Mouse (Mus musculus): ENCODE measurements around the gene Amhr2. TPM values are rescaled to one million over a fixed set of nuclear protein-coding genes. Genes with fewer than 3 reads are reported as not detected.

Amhr2 gene
- polyA plus RNA-seq, 1 experiment = 21.1 TPM

DNA sequence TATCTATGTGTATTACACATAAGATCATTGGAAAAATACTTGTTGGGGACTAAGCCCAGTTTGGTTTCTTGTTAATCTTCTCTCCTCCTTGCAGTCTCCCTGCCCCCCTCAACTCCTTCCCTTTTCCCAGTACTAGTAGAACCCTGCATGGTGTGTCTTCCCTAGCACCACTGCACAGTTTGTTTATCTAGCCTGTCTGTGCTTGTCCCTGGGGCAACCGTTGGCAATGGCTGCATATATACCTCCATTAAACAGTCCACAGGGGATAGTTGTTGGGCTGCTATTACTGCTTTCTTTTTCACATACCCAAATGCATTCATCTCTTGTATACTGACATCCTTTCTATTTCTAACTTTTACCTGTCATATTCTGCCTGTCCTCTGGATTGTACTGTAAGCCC is 42.5 kb downstream of the Amhr2 start:
- Histone ChIP-seq H3K4me1 (ENCODE audit: control insufficient read depth, insufficient read depth, low read length) (no peaks in the 10 kb centered on the region; the same call in 1 of the 2 replicates), H3K4me3 (replicated peaks; ENCODE audit: extremely low read depth, low read depth, low read length) (no peak overlapping the region)
- no peak for DNase-seq
- 50% methylated on average over 1 of the region's 1 CpGs for WGBS
- TF ChIP-seq POLR2A (IDR thresholded peaks at IDR 0.05; ENCODE audit: borderline replicate concordance, extremely low read depth, low read depth, low read length) (no peak), CTCF (IDR thresholded peaks at IDR 0.05; ENCODE audit: insufficient read depth, low read length) (no peak)

DNA sequence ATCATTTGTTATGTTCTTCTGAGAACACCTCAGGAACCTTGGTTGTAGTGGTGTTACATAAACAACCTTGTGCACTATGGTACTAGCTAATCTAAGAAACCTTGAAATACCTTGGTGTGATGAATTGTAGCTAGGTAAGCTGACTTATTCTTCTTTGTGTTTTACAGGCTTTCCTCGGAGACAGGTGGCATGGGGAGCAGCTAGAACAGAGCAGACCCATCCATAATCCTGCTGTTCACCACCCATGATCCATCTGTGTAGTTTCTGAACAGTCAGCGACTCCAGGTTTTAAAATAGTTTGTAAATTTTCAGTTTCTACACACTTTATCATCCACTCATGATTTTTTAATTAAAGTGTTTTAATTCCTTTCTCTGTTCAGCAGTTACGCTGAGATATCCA is 53.2 kb downstream of the Amhr2 start:
- no peak for TF ChIP-seq POLR2A (IDR thresholded peaks at IDR 0.05; ENCODE audit: borderline replicate concordance, extremely low read depth, low read depth, low read length)
- TF ChIP-seq CTCF (IDR thresholded peaks at IDR 0.05; ENCODE audit: insufficient read depth, low read length) = no peak
- no peak overlapping the region for H3K4me3 ChIP-seq (replicated peaks; ENCODE audit: extremely low read depth, low read depth, low read length)
- no peak for DNase-seq
- H3K4me1 ChIP-seq (ENCODE audit: control insufficient read depth, insufficient read depth, low read length) = peaks cover 5% of the 10 kb centered on the region
- 89% methylated on average over 3 of the region's 3 CpGs for WGBS

DNA sequence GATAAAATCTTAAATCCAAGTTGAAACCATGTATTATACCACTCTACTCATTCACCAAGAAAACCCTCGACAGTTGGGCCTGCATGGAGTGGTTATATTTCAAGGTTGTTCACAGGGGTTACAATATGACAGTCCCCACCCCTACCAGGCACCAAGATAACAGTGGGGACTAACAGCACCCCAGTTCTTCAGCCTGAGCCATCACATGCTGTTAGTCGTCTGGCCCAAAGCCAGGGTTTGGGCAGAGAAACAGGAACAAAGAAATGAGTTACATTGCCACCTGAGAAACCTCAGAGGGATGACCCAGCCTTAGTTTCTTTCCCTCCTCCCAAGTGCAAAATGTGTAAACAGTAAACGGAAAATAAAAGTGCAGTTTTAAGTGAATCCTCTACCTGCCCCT is 54.2 kb downstream of the Amhr2 start:
- WGBS = 59% methylated on average over 3 of the region's 3 CpGs
- Histone ChIP-seq H3K4me3 (replicated peaks; ENCODE audit: extremely low read depth, low read depth, low read length) (no peak overlapping the region), H3K4me1 (ENCODE audit: control insufficient read depth, insufficient read depth, low read length) (no peaks in the 10 kb centered on the region)
- DNase-seq = no peak
- TF ChIP-seq POLR2A (IDR thresholded peaks at IDR 0.05; ENCODE audit: borderline replicate concordance, extremely low read depth, low read depth, low read length) (no peak), CTCF (IDR thresholded peaks at IDR 0.05; ENCODE audit: insufficient read depth, low read length) (no peak)

DNA sequence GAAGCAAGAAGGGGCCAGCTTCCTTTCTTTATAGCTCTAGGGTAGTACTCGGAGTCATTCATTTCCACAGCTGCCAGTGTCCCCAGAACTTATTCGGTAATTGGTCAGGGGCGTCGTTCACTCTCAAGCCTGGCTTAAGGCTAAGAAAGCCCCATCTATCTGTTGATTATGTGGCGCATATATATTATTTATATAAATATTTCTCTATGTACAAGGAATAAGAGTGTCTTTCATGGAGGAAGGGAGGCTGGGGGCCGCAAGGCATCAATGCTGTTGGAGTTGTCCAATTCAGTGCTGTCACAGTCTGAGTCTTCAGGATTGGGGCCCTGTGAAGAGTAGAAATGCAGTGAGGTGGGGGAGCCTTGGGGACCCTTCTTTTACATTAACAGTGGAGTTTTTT is 54.7 kb downstream of the Amhr2 start:
- TF ChIP-seq CTCF (IDR thresholded peaks at IDR 0.05; ENCODE audit: insufficient read depth, low read length) = no peak
- no peak for TF ChIP-seq POLR2A (IDR thresholded peaks at IDR 0.05; ENCODE audit: borderline replicate concordance, extremely low read depth, low read depth, low read length)
- Histone ChIP-seq H3K4me3 (replicated peaks; ENCODE audit: extremely low read depth, low read depth, low read length) (no peak overlapping the region), H3K4me1 (ENCODE audit: control insufficient read depth, insufficient read depth, low read length) (no peaks in the 10 kb centered on the region)
- 84% methylated on average over 6 of the region's 6 CpGs for WGBS
- DNase-seq = no peak

DNA sequence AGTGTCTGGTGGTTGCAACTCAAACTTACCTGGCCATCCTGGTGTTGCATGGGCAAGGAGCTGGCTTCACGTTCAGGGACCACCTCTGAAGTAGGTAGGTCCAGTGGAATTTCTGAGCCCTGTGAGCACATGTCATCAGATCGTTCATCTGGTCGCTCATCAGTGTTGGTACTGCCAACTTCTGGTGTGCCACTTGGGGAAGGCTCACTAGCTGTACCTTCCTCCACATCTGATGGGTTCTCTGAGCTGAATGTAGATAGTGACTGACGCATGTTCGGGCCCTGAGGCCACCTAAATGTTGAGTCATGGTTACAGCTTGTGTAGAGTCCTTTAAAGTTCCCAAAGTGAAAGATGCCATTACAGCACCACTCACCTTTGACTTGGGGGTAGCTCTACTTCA is 55.3 kb downstream of the Amhr2 start:
- 87% methylated on average over 5 of the region's 5 CpGs for WGBS
- Histone ChIP-seq H3K4me3 (replicated peaks; ENCODE audit: extremely low read depth, low read depth, low read length) (no peak overlapping the region), H3K4me1 (ENCODE audit: control insufficient read depth, insufficient read depth, low read length) (no peaks in the 10 kb centered on the region)
- no peak for DNase-seq
- no peak for TF ChIP-seq POLR2A (IDR thresholded peaks at IDR 0.05; ENCODE audit: borderline replicate concordance, extremely low read depth, low read depth, low read length)
- TF ChIP-seq CTCF (IDR thresholded peaks at IDR 0.05; ENCODE audit: insufficient read depth, low read length) = no peak

DNA sequence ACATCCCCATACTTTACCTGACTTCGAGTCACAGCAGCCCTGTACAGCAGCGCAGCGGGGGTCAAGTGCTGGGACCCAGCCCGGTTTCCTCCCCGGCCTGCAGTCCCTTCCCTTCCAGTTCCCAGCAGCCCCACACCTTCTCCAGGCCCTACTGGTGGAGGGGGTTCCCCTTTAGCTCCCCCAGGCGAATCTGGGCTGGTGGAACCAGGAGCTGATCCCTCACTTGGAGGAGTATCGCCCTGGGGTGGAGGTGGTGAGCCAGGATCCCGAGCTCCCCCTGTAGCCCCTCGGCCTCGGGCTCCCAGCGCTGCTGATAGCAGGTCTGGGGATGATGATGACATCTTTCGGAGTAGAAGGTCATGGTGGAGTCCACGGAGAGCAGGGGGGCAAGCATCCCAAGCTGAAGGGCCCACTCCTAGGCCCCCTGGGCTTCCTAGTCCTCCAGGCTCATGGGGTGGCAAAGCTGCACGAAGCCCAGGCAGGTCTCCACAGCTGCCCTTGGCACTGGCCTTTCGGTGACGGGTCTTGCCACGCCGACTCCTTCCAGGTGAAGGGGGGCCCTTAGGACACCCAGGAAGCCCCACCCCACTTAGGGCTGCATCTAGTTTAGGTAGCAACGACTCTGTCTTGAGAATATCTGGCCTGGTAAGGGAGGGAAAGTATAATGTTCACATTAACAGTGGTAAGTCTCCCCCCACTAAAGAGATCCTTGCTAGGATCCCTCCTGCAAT is 56.1 kb downstream of the Amhr2 start:
- Histone ChIP-seq H3K4me3 (replicated peaks; ENCODE audit: extremely low read depth, low read depth, low read length) (no peak overlapping the region), H3K4me1 (ENCODE audit: control insufficient read depth, insufficient read depth, low read length) (no peaks in the 10 kb centered on the region)
- 81% methylated on average over 19 of the region's 19 CpGs for WGBS
- no peak for DNase-seq
- TF ChIP-seq POLR2A (IDR thresholded peaks at IDR 0.05; ENCODE audit: borderline replicate concordance, extremely low read depth, low read depth, low read length) = no peak
- no peak for TF ChIP-seq CTCF (IDR thresholded peaks at IDR 0.05; ENCODE audit: insufficient read depth, low read length)

DNA sequence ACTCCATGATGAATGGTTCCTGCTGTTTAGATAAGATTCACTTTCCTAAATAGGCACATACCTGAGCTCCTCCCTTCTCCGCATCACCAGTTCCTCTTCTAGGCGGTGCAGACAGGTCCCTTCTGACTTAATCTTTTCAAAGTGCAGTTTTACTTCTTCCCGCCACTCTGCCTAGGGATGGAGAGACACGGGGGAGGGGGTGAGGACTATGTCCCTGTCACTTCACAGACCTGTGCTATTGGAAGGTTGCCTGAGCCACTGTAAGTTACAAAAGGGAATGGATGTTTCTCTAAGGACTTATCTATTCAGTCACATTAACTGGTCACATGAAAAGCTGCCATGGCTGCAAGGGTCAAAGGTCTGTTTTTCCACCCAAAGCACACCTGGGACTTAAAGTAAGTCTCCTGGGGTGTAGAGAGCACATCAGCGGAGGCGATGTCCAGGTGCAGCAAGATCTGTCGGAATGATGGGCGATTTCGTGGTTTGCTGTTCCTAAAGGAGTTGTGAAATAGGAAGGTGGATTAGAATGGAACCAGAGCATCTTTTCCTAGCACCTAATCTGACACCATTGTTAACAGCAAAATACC is 57.2 kb downstream of the Amhr2 start:
- DNase-seq = no peak
- no peaks in the 10 kb centered on the region for H3K4me1 ChIP-seq (ENCODE audit: control insufficient read depth, insufficient read depth, low read length)
- no peak overlapping the region for H3K4me3 ChIP-seq (replicated peaks; ENCODE audit: extremely low read depth, low read depth, low read length)
- 72% methylated on average over 9 of the region's 9 CpGs for WGBS
- TF ChIP-seq POLR2A (IDR thresholded peaks at IDR 0.05; ENCODE audit: borderline replicate concordance, extremely low read depth, low read depth, low read length) = no peak
- TF ChIP-seq CTCF (IDR thresholded peaks at IDR 0.05; ENCODE audit: insufficient read depth, low read length) = no peak

DNA sequence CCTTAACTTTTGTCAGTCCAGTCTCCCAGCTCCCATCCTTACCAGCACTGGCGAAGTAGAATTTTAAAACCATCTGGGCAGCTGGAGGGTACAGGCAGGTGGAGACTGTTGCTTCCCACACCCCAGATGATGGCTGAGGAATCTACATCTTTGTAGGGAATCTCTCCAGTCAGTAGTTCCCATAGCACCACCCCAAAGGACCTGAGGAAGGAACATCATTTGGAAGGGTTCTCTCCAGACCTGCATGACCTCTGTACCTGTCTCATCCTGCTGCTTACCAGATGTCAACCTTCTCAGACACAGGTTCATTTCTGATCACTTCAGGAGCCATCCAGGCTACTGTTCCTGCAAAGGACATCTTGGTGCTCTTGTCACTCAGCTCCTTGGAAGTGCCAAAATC is 58.3 kb downstream of the Amhr2 start, which contains the start of gene Gm10337:
Gene Gm10337, plus strand, starts transcription at position 276 of the 400 bp plus-strand sequence.
- 94% methylated on average over 1 of the region's 1 CpGs for WGBS
- H3K4me1 ChIP-seq (ENCODE audit: control insufficient read depth, insufficient read depth, low read length) = no peaks in the 10 kb centered on the region
- no peak within 1 kb of the TSS for H3K4me3 ChIP-seq (replicated peaks; ENCODE audit: extremely low read depth, low read depth, low read length)
- no peak for DNase-seq
- TF ChIP-seq CTCF (IDR thresholded peaks at IDR 0.05; ENCODE audit: insufficient read depth, low read length) (no peak), POLR2A (IDR thresholded peaks at IDR 0.05; ENCODE audit: borderline replicate concordance, extremely low read depth, low read depth, low read length) (no peak)

Other genes starting within 250 kb of the Amhr2 start
- gene Zfp740, start 242.1 kb upstream of the Amhr2 start, polyA plus RNA-seq (2012; rRNA removed) = 25.8 and 46.6 TPM in 2 replicates
- gene Csad, start 240.6 kb upstream of the Amhr2 start, polyA plus RNA-seq (2012; rRNA removed) = 92.8 and 106 TPM in 2 replicates
- gene Itgb7, start 213.4 kb upstream of the Amhr2 start, polyA plus RNA-seq (2012; rRNA removed) = 22.0 and 32.4 TPM in 2 replicates
- 75.1 and 93.9 TPM in 2 replicates for gene Rarg, start 187.8 kb upstream of the Amhr2 start, polyA plus RNA-seq (2012; rRNA removed)
- 0.31 and 0.60 TPM in 2 replicates for gene Gm9918, start 174.8 kb upstream of the Amhr2 start, polyA plus RNA-seq (2012; rRNA removed)
- gene Mfsd5, start 165.9 kb upstream of the Amhr2 start, polyA plus RNA-seq (2012; rRNA removed) = 95.4 and 97.1 TPM in 2 replicates
- gene Espl1, start 149.1 kb upstream of the Amhr2 start, polyA plus RNA-seq (2012; rRNA removed) = 2.4 and 3.8 TPM in 2 replicates
- 66.1 and 121 TPM in 2 replicates for gene Pfdn5, start 119.3 kb upstream of the Amhr2 start, polyA plus RNA-seq (2012; rRNA removed)
- gene Myg1, start 113.7 kb upstream of the Amhr2 start, polyA plus RNA-seq (2012; rRNA removed) = 50.2 and 53.8 TPM in 2 replicates
- 21.9 and 27.5 TPM in 2 replicates for gene Aaas, start 94.6 kb upstream of the Amhr2 start, polyA plus RNA-seq (2012; rRNA removed)
- 0.05 TPM in 1 of 2 replicates, not detected in the other for gene Sp7, start 78.2 kb upstream of the Amhr2 start, polyA plus RNA-seq (2012; rRNA removed)
- 18.5 and 20.0 TPM in 2 replicates for gene Sp1, start 39.2 kb upstream of the Amhr2 start, polyA plus RNA-seq (2012; rRNA removed)
- 216 and 271 TPM in 2 replicates for gene Prr13, start 13.7 kb downstream of the Amhr2 start, polyA plus RNA-seq (2012; rRNA removed)
- 378 and 395 TPM in 2 replicates for gene Pcbp2, start 25.2 kb downstream of the Amhr2 start, polyA plus RNA-seq (2012; rRNA removed)
- gene Gm10337, start 58.4 kb downstream of the Amhr2 start, polyA plus RNA-seq (2012; rRNA removed) = not detected in 2 replicates
- 9.9 and 13.1 TPM in 2 replicates for gene Map3k12, start 71.7 kb downstream of the Amhr2 start, polyA plus RNA-seq (2012; rRNA removed)
- 51.7 and 61.1 TPM in 2 replicates for gene Tarbp2, start 72.8 kb downstream of the Amhr2 start, polyA plus RNA-seq (2012; rRNA removed)
- gene Npff, start 79.6 kb downstream of the Amhr2 start, polyA plus RNA-seq (2012; rRNA removed) = 8.8 and 11.0 TPM in 2 replicates
- 0.11 and 0.22 TPM in 2 replicates for gene Gm28047, start 179.7 kb downstream of the Amhr2 start, polyA plus RNA-seq (2012; rRNA removed)
- 90.4 and 119 TPM in 2 replicates for gene Atf7, start 180.1 kb downstream of the Amhr2 start, polyA plus RNA-seq (2012; rRNA removed)
- 250 and 262 TPM in 2 replicates for gene Atp5g2, start 227.0 kb downstream of the Amhr2 start, polyA plus RNA-seq (2012; rRNA removed)